Mouse (Mus musculus) c-Kit-positive CD71-positive TER-119-positive erythroid progenitor cells, embryonic 14.5 days (primary cell): Measurements from ENCODE around the gene Timp3.
"Not testable (repeated sequence)": the region's sequence is repeated elsewhere in the genome, so short reads cannot be mapped to it uniquely, and the experiment has no call there.

ENCODE experiments used
- DNase-seq: peaks from one replicate; pipeline ENCODE4 v3.0.0-alpha.2; 2013; ENCODE audit warnings: low spot score

The Timp3 gene

DNA sequence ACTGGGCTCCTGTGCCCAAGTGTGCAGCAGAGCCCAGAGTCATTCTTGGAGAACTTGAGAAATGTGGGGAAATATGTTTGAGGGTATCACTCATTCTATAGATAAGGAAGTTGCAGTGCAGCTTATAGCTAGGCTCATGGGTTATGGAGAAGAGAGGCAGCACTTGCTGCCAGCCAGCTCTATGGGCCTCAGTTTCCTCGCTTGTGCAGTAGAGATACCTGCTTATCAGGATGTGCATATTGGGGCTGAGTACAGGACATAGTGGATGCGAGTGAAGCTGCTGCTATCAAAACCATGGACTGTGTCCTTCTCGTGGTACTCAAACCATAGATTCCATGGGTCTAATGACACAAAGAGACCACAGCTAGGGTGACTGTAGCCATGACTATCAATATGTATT, 52.3 kb downstream of the Timp3 start:
- peak; percentile 77 for DNase-seq

DNA sequence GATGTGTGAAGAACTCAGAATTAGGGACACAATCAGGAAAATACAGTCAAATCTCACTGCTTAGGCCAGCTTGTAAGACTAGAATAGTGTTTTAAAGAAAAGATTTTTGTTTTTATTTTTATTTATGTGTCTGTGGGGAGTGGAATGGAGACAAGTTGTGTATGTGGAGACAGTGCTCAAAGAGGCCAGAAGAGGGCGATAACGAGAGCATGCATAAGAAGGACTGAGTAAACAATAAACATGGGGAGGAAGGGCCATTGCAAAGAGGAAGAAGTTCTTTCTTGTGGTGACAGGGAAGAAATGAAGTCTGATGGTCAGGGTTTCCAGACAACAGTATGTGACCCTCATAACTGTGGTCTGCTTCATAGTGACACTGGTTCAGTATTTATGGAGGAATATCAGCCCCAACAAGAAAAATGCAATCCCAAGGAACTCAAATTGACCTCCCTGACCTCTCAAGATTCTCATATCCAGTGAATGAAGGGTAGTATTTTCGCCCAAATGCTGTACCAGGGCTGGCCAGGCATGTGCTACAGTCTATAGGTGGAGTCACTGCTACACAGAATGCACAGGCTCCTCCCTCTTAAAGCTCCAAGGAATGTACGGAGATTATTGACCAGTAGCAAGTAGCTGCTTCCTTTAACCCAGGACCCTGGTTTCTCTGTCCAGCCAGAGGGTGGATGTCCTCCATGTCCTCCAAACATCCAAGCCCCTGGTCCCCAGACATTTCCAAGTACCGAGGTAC, 56.8 kb downstream of the Timp3 start:
- DNase-seq = peak; percentile 69

DNA sequence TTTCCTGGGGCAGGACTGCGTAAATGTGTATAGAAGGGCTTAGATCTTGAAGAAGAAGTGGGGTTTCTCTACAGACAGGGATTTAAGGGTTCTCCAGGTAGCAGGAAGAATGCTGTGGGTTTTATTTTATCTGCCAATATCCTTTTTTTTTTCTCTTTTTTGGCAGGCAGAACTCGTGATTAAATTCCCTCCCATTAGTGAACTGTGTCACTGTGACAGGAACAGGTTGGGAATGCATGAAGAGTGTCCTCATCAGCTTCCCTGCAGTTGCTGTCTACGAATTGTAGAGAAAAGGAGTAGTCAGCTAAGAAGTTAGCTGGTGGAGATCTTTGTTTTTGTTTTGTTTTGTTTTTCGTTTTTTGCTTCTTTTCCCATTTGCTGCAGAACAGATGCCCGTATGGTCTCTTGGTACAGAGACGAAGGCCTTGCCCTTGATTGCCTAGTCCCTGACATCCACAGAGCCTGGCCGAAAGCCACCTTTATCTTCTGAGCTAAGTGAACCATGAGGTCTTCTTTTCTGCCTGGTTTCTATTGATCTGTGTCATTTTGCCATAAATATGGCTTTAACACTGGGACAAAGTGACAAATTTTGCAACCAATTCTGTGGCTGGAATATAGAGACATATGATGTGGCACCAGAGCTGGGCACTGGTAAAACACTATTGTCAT, 58.3 kb downstream of the Timp3 start:
- no peak for DNase-seq

DNA sequence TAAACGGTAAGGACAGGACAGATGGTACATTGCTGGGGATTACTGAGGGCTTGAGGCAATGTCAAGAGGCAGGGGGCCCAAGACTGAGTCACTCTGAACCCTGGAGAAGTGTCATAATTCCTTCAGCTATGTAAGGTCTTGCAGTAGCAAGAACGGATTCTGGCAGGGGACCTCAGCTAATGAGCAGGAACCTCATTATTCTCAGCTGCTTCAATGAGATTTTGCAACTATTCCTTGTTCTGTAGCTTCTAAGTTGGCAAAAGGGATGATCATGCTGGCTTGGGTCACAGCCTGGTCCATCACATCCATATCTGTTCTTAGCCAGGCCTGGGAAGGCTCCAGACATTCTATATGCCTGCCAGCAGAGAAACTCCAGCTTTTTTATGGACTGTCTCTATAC, 59.0 kb downstream of the Timp3 start:
- no peak for DNase-seq

DNA sequence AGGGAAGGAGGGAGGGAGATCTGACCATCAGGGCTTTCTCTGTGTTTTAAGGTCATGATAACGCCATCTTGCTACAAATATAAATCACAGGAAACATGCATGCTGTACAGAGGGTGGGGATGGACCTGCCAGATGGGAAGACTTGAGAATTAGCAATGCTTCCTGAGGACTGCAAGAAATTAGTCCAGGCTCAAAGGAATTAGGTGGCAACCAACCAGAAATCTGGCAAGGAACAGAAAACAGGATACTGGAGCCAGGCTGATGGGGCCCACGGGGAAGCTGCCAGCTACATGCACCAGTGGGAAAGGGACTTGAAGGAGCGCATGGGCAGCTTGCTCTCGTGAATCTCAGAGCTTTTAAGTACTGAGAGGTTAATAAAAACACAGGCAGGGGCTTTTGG, 59.5 kb downstream of the Timp3 start:
- DNase-seq = no peak

DNA sequence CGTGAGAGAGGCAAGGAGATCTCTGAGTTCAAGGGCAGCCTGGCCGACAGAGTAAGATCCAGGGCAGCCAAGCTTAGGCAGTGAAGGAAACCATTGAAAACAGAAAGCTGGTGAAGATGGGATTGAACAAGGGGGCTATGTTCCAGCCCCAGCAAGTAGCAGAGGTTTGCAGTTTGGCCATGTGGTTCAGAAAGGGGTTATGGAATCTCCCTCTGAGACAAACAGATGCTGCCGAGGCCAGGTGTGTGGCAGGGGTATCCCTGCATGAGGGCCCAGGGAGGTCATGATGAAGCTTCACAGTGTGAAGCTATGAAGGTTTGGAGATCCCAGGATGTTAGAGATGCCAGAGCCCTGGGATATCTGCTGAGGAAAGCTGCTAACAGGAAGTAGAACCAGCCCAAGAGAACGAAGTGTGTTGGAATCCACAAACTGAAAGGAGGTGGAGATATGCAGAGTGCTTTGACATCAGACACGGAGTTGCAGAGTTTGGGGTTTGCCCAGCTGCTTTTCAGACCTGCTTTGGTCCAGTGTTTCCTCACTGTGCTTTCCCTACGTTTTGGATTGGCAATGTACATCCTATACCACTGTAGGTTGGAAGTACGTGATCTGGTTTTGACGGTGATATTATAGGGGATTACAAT, 63.6 kb downstream of the Timp3 start:
- DNase-seq = no peak

DNA sequence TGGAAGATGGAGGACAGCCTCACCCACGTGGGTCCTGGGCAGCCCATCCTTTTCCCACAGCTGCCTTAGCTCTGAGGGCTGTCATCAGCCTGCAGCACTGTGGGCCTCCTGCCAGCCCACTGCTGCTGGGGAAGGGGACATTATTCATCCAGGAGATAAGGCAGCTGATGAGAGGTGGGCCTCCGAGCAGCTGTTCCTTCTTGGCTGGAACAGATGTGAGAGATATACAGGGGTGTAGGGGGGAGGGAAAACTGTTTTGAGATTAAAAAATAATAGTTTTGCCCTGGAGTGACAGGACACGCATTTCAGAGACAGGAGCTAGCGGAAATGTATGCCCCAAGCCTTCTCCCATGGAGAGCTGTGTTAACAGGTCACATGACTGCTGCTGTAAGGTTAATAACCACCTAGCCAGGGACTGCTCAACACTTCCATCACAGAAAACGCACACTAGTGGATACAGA, 65.5 kb downstream of the Timp3 start:
- DNase-seq = no peak

DNA sequence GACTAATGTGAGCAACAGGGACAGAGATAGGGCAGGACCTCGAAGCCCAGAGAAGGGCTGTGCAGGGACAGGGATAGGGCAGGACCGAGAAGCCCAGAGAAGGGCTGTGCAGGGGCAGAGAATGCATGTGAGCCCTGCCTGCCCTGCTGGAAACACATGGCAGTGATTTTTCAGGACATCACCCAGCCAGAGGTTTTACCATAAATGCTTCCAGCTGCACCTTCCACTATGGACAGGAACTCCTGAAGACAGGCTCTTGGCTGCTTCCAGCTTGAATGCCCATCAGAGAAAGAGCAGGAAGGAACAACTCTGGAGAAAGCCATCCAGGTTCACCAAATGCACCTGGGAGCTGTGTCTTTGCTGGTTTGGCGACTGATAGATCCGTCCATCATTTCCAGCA, 67.2 kb downstream of the Timp3 start:
- no peak for DNase-seq

DNA sequence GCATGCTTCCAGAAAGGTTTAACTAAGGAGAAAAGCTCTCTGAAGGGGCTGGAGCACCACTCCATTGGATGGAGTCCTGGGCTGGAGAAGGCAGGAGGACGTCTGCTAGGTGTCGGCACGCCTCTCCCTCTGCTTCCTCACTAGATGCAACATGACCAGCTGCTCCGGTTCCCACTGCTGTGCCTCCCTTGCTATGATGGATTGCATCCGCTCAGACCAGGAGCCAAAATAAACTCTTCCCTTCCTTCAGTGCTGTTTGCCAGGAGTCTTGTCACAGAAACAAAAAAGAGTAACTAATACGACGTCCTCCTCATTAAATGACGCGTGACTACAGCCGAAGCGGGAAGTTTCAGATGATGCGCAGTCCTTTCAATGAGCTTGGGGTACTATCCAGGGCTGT, 68.6 kb downstream of the Timp3 start:
- DNase-seq = no peak

DNA sequence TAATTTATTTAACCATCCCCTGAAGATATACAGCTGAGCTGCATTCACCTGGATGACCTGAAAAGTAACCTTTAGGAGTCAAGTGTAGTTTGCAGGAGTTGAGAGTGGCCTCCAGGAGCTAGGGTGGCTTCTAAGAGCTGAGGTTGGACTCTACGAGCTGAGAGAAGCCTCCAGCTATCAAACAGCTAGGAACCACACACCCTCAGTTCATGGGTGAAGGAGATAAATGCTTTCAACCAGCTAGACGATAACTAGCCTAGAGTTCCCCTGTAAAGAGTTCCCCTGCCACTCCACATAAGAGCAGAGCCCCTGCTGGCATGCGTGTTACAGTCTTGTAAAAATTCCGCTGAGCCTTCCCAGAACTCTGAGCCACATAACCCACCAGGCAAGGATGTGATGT, 69.2 kb downstream of the Timp3 start:
- no peak for DNase-seq

DNA sequence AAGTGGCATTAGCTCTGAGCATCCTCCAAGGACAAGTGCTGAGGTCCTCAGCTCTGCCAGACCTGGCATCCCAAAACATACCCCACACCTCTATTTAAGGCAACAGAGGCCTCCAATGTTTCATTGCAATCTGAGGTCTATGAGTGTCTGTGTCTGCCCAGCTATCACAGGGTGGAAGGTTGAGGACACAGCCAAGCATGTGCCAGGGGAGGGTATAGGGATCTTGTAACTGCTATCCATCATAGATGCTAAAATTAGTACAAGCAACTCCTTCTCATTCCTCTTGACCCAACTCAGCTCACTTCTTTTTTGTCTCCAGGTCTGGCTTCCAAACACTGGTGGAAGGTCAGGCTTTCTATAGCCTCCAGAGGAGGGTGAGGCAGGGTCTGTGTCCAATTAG, 71.4 kb downstream of the Timp3 start:
- no peak for DNase-seq

DNA sequence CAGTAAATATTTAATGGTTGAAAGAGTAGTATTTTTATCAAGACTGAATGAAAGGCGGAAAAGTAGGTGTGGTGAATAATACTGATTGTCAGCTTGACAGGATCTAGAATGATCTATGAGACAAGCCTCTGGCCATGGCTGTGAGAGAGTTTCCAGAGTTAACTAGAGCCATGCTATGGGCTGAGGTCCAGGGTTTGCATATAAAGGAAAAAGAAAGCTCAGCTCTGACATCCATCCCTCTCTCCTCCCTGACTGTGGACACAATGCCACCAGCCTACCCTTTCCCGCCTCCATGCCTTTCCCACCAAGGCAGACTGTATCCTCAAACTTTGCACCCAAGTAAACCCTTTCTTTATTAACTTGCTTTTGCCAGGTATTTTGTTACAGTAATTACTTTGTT, 73.9 kb downstream of the Timp3 start:
- no peak for DNase-seq

DNA sequence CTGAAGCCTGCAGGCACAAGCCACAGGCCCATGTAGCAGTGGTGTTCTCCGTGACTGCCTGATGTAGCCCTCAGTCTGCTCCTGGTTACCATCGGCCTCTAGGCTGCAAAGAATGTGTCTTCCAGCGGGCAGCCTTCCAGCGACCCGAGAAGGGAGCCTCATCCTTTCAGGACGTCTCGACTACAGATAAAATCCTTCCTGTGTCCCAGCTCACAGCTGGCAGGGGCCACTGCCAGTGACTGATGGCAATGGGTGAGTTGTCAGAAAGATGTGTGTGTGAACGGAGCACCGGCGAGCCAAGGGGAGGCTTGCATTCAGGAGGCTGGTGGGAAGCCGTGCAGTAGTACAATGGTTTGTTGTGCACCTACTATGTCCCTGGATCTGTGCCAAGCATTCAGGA, 75.7 kb downstream of the Timp3 start:
- no peak for DNase-seq

DNA sequence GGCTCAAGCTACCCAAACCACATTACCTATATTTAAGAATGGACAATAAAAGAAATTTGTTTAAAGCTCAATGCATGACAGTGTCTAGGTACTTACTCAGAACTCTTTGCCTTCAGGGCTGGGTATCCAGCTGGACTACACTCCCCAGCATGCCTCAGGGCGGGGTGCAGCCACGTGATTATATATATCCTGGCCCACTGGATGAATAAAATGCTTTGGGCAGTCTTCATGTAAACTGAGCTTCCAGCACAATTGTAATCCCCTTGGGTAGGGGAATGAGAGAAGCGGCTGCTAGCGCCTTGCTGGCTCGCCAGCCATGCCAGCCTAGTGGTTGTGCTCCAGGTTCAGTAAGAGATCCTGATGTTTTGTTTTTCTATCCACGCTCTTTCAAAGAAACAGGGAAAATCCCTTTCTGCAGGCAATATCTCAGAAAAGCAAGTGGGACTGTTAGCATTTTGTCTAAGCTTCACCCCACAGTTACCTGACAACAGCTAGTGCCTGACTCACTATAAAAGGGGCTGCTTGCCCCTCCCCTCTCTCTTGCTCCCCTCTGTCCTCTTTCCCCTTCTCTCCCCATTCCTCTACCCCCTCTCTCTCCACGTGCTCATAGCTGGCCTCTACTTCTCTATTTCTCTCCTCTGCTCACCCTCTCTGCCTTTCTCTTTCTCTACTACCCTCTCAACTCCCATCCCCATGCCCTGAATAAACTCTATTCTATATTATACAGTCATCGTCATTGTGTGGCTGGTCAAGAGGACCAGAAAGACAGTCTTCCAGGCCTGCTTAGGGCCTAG, 76.4 kb downstream of the Timp3 start:
- no peak for DNase-seq

DNA sequence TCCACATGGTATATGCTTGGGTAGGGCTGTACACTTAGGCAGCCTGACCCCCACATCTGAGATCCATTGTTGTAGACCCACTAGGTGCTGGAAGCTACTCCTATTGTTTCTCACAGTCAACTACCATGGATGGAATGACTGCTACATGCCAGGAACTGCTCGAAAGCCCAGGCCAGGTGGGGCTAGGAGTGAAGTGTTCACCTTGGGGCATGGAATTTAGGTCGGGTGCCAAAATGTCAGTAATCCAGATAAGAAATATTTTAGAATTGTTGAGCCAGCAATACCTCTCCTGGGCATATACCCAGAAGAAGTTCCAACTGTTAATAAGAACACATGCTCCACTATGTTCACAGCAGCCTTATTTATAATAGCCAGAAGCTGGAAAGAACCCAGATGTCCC, 78.6 kb downstream of the Timp3 start:
- not testable (repeated sequence) for DNase-seq

DNA sequence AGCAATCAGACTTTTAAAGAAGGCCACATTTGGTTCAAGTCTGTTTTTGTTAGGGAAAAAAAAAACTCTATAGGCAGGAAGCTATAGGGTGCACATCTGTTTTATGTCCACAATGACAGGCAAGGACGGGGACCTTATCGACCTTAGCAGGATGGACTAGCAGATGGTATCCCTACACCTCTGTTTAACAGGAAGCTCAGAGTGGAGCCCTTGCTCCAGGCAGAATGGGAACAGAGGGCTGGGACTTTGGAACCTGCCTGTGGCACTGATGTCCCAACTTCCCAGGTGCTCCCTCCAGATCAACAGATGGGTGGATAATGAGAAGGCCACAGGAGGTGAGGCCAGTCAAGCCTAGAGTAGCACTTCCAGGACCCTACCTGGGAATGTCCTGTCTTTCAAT, 80.5 kb downstream of the Timp3 start:
- no peak for DNase-seq

DNA sequence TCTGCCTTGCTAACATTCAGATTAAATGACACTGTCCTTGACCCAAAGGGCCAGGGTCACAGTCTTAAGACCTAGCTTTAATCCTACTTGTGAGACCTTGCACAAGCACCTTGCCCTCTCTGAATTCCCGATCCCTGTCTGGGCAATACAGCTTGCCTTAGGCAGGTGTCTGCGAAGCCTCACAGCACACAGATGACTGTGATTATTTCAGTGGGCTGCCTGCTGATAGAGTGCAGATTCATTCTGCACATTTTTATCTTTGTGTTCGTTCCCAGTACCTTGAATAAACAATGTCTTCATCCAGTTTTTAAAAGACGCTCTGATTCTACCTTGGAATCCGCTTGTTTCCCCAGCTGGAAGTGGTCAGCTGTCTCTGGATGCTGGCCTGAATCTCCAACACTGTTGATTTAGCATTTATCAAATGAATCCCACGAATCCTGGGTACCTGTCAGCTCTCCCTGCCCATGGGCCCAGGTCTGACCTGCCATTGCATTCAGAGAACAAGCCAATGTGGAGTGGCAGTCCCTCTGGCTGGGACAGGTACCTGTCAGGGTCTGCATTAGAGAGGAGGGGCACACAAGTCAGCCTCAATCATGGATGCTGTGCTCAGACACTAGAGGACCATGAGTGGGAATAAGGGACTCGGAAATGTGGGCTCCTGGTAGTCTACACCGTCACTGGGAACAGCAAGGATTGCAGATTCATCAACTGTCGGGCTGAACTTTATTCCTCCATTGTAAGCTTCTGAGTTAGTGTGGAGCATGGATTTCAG, 81.2 kb downstream of the Timp3 start:
- no peak for DNase-seq

DNA sequence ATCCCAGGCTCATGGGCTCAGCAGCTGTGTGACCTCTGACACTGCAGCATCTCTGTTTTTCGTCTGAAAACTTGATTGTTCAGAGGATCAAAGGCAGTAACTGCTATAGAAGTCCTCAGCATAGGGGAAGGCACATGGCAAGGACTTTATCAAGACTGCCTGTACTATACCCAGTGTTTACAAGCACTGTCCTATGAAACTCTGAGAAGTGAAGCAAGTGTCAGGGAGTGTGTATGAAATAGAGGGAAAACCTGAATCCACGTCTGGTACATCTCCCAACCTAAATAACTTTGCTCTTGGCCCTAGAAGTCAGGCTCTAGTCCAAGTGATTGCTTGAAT, 81.7 kb downstream of the Timp3 start:
- no peak for DNase-seq

DNA sequence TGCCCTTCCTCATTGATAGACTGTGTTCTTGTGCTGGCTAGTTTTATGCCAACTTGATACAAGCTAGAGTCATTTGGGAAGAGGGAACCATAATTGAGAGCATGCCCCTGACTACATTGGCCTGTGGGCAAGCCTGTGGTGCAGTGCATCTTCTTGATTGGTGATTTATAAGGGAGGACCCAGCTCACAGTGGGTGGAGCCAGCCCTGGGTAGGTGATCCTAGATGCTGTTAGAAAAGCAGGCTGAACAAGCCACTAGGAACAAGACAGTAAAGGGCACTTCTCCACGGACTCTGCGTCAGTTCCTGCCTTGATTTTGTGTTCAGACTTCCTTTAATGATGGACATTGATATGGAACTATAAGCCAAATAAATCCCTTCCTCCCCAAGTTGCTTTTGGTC, 84.5 kb downstream of the Timp3 start:
- no peak for DNase-seq

DNA sequence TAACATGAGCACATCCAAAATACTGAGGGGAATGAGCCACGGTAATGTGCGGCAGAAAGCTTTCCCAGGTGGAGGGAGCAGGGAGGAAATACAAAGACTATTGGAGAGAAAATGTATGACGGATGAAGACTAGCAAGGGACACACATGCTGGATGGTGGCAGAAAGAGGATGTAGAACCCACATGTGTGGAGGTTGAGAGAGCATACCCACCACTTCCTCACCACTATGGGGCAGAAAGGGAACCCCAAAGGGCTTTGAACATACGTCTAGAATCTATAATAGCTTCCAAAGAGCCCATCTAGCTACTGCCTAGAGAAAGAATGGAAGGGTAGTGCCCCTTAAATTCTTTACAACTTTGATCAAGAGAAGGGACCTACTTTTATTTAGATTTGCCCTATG, 85.5 kb downstream of the Timp3 start:
- DNase-seq = no peak

DNA sequence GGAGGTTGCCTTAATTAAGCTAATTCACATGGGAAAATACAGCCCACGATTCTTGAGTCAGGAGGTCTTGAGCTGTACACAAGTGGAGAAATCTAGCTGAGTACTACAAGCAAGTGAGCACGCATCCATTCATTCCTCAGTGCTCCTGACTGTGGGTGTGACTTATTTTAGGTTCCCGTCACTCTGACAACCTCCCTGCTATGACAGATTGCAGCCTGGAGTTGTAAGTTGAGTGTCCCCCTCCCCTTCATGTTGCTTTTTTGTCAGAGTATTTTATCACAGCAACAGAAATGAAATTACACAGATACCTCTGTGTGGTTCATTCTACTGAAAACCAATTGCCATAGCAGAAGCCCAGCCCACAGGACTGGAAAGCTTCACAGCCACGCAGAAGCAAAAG, 86.1 kb downstream of the Timp3 start:
- DNase-seq = no peak
